Mouse (Mus musculus): ENCODE measurements around the gene Fads2.

DNA sequence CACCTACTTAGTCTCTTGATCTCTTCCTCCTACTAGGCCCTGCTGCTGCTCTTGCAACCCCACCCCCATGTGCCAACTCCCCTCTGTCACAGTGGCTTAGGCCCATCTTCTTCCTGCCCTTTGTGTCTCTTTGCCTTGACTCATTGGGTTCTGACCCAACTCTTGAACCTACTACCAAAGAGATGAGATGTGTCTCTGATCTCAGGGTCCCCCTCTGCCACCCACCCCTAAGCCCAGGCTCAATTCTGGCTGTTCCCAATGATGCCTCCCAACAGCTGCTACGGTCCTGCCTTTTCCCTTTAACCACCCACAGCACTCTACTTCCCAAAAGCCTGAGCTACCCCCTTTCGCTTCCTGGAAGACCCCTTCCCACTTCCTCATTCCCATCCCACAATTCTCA lies 79.6 kb downstream of the Fads2 start:
- TF ChIP-seq POLR2A (IDR thresholded peaks at IDR 0.05; ENCODE audit: insufficient read length, low read depth): no peak
- TF ChIP-seq USF1 (IDR thresholded peaks at IDR 0.05; ENCODE audit: low read depth): no peak
